Mouse (Mus musculus): Measurements from ENCODE around the gene Epo. TPM values are rescaled to one million over a fixed set of nuclear protein-coding genes. Genes with fewer than 3 reads are reported as not detected.

Epo gene
- polyA plus RNA-seq, 1 experiment from 2014 or later, result not detected

DNA sequence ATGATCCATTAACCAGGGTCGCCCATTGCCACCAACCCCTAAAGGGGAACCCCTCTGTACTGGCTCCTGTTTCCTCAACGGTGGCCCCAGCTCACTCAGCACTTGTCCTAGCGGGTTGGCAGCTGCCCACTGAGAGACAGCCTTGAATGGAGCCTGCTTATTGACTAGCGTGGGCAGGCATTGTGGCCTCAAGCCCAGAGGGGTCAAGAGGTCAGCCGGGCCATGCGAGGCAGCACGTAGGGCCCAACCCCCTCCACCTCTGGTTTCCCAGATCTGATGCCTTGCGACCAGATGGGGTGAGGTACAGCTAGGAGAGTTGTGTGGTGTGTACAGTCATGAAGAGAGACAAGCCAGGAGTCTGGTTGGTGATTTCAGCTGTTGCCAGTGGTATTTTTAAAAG is 51.1 kb downstream of the Epo start:
- no peak overlapping the region for H3K27ac ChIP-seq (ENCODE audit: low read length)
- WGBS, result 10% methylated on average over 8 of the region's 8 CpGs
- no peak overlapping the region for H3K4me3 ChIP-seq (ENCODE audit: low read depth, low read length)
- no peak overlapping the region for H3K9ac ChIP-seq (ENCODE audit: low read depth, low read length)
- no peak overlapping the region for H3K4me2 ChIP-seq (ENCODE audit: low read length)
- ATAC-seq, result no peak
- no peaks in the 10 kb centered on the region for H3K9me3 ChIP-seq (replicated peaks; ENCODE audit: control insufficient read depth, low read length, poor library complexity, severe bottlenecking)
- H3K27me3 ChIP-seq (ENCODE audit: control insufficient read depth, insufficient read depth, low read depth, low read length), result peaks cover 9% of the 10 kb centered on the region
- peaks cover 3% of the 10 kb centered on the region; the same call in 1 of the 2 replicates for H3K4me1 ChIP-seq (ENCODE audit: control insufficient read depth, insufficient read depth, low read length)
- no peaks in the 10 kb centered on the region for H3K36me3 ChIP-seq (ENCODE audit: control insufficient read depth, insufficient read depth, low read length)

DNA sequence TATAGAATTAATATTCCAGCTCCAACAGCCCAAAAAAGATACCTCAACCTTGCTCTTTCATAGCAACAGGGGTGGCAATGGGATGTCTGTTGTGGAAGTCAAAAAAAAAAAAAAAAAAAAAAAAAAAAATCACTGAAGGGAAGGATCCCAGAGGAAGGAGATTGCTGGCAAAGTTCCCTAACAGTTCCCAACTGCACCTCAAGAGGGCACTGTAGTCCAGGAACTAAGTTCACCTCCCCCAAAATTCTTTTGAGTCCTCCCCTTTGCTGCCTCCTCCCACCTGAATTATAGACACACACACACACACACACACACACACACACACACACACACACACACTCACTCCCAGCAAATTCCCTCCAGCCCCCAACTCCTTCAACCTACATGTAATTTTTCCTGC is 51.9 kb downstream of the Epo start:
- H3K4me3 ChIP-seq (ENCODE audit: low read depth, low read length), result no peak overlapping the region

DNA sequence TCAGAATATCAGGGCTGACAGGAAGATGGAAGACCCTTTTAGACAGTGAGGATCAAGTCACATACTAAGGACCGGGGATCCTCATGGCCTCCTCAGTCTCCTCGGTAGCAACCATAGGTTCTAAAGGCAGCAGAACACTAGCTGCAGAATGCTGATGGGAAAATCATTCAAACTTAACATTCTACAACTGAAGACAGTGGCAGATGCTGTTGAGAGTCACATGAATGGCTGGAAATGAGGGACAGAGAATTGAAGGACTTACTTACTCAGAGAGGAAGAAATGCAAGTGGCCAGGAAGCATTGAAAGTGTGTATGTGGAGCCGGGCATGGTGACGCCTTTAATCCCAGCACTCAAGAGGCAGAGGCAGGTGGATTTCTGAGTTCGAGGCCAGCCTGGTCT is 56.1 kb downstream of the Epo start, which contains the start of gene Zan:
Gene Zan, minus strand, starts transcription at position 101 of the 400 bp plus-strand sequence.
- H3K4me3 ChIP-seq (ENCODE audit: low read depth, low read length), result no peak within 1 kb of the TSS
- no peaks in the 10 kb centered on the region for H3K9me3 ChIP-seq (replicated peaks; ENCODE audit: control insufficient read depth, low read length, poor library complexity, severe bottlenecking)
- no peak within 1 kb of the TSS for H3K4me2 ChIP-seq (ENCODE audit: low read length)
- no peaks in the 10 kb centered on the region for H3K27me3 ChIP-seq (ENCODE audit: control insufficient read depth, insufficient read depth, low read depth, low read length)
- WGBS, result 84% methylated on average over 5 of the region's 5 CpGs
- no peak for ATAC-seq
- H3K36me3 ChIP-seq (ENCODE audit: control insufficient read depth, insufficient read depth, low read length), result no peaks in the 10 kb centered on the region
- H3K9ac ChIP-seq (ENCODE audit: low read depth, low read length), result no peak within 1 kb of the TSS
- no peaks in the 10 kb centered on the region for H3K4me1 ChIP-seq (ENCODE audit: control insufficient read depth, insufficient read depth, low read length)
- H3K27ac ChIP-seq (ENCODE audit: low read length), result no peak within 1 kb of the TSS

More for the DNA sequence above, 51.9 kb downstream of the Epo start:
- H3K27ac ChIP-seq (ENCODE audit: low read length), result no peak overlapping the region
- no peaks in the 10 kb centered on the region for H3K36me3 ChIP-seq (ENCODE audit: control insufficient read depth, insufficient read depth, low read length)
- no peak overlapping the region for H3K4me2 ChIP-seq (ENCODE audit: low read length)
- no peaks in the 10 kb centered on the region for H3K9me3 ChIP-seq (replicated peaks; ENCODE audit: control insufficient read depth, low read length, poor library complexity, severe bottlenecking)
- no peak overlapping the region for H3K9ac ChIP-seq (ENCODE audit: low read depth, low read length)
- H3K4me1 ChIP-seq (ENCODE audit: control insufficient read depth, insufficient read depth, low read length), result peaks cover 3% of the 10 kb centered on the region; the same call in 1 of the 2 replicates
- ATAC-seq, result no peak
- H3K27me3 ChIP-seq (ENCODE audit: control insufficient read depth, insufficient read depth, low read depth, low read length), result peaks cover 9% of the 10 kb centered on the region

DNA sequence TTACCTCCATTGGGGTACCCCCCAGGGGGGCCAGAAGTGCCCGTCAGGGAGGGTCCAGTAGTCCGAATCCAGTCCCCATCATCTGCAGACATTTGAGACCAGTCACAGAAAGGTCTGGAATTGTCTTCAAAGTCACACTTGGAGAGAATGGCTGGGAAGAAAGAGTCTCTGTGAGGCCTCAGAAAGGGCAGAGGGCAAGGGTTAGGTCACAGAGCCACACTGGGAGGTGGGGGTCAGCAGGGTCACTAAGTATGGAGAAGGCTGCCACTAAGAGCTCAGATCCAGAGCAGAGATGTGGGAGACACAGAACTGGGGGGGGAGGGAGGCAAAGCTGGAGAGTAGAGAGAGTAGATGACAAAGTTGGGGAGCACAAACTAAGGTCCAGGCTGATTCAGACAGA is 58.7 kb downstream of the Epo start:
- 21% methylated on average over 2 of the region's 2 CpGs for WGBS
- Histone ChIP-seq H3K4me2 (ENCODE audit: low read length) (no peak overlapping the region), H3K36me3 (ENCODE audit: control insufficient read depth, insufficient read depth, low read length) (no peaks in the 10 kb centered on the region), H3K27me3 (ENCODE audit: control insufficient read depth, insufficient read depth, low read depth, low read length) (no peaks in the 10 kb centered on the region), H3K4me1 (ENCODE audit: control insufficient read depth, insufficient read depth, low read length) (no peaks in the 10 kb centered on the region), H3K4me3 (ENCODE audit: low read depth, low read length) (no peak overlapping the region), H3K9ac (ENCODE audit: low read depth, low read length) (no peak overlapping the region), H3K27ac (ENCODE audit: low read length) (no peak overlapping the region), H3K9me3 (replicated peaks; ENCODE audit: control insufficient read depth, low read length, poor library complexity, severe bottlenecking) (no peaks in the 10 kb centered on the region)
- ATAC-seq, result no peak

DNA sequence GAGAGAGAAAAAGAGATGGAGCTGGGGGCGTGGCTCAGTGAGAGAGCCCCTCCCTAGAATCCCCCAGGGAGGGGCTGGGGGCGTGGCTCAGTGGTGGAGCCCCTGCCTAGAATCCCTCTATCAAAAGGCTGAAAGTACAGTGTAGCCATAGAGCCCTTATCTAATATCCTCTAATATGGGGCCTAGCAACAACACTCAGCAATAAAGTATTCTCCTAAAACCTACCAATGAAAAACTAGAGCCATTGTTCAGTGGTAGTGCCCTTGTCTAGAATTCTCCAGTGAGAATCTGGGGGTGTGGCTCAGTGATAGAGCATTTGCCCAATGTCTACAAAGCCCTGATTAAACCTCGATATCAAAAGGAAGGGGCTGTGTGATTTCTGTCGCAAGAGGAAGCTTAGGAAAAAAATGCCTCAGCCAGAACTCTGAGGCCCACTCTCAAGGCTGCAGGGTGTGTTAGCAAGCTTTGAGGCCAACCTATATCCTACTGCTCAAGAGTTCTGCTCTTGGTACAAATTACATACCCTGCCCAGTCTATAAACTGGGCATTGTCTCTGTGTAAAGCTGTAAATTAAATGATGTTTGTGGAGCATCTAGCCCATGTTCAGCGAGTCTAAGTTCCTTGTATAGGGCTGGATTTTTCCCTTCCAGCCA is 60.7 kb downstream of the Epo start:
- ATAC-seq, result no peak
- WGBS, result 71% methylated on average over 5 of the region's 5 CpGs
- no peaks in the 10 kb centered on the region for H3K9me3 ChIP-seq (replicated peaks; ENCODE audit: control insufficient read depth, low read length, poor library complexity, severe bottlenecking)

DNA sequence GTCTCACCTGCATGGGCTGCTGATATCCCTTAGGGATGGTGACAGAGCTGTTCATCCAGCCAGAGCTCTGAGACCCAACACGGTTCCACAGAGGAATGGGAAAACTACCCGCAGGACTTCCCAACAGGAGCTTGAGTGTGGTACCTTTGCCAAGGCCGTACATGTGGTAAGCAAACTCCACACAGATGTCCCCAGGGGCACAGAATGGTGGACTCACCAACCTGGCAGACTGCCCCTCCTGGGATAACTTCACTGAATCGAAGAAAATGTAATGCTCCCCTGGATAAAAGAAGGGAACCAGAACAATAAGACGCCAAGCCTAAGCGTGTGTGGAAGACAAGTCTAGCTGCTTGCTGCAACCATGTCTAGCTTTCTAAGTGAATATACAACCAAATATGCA is 66.1 kb downstream of the Epo start:
- no peak overlapping the region for H3K4me2 ChIP-seq (ENCODE audit: low read length)
- H3K9ac ChIP-seq (ENCODE audit: low read depth, low read length), result no peak overlapping the region
- H3K36me3 ChIP-seq (ENCODE audit: control insufficient read depth, insufficient read depth, low read length), result no peaks in the 10 kb centered on the region
- no peaks in the 10 kb centered on the region for H3K27me3 ChIP-seq (ENCODE audit: control insufficient read depth, insufficient read depth, low read depth, low read length)
- WGBS, result 94% methylated on average over 6 of the region's 6 CpGs
- H3K9me3 ChIP-seq (replicated peaks; ENCODE audit: control insufficient read depth, low read length, poor library complexity, severe bottlenecking), result no peaks in the 10 kb centered on the region
- no peak for ATAC-seq
- no peak overlapping the region for H3K27ac ChIP-seq (ENCODE audit: low read length)
- H3K4me3 ChIP-seq (ENCODE audit: low read depth, low read length), result no peak overlapping the region
- no peaks in the 10 kb centered on the region for H3K4me1 ChIP-seq (ENCODE audit: control insufficient read depth, insufficient read depth, low read length)

More for the DNA sequence above, 60.7 kb downstream of the Epo start:
- Histone ChIP-seq H3K4me1 (ENCODE audit: control insufficient read depth, insufficient read depth, low read length) (no peaks in the 10 kb centered on the region), H3K27ac (ENCODE audit: low read length) (no peak overlapping the region), H3K4me2 (ENCODE audit: low read length) (no peak overlapping the region), H3K4me3 (ENCODE audit: low read depth, low read length) (no peak overlapping the region), H3K27me3 (ENCODE audit: control insufficient read depth, insufficient read depth, low read depth, low read length) (no peaks in the 10 kb centered on the region), H3K9ac (ENCODE audit: low read depth, low read length) (no peak overlapping the region), H3K36me3 (ENCODE audit: control insufficient read depth, insufficient read depth, low read length) (no peaks in the 10 kb centered on the region)

DNA sequence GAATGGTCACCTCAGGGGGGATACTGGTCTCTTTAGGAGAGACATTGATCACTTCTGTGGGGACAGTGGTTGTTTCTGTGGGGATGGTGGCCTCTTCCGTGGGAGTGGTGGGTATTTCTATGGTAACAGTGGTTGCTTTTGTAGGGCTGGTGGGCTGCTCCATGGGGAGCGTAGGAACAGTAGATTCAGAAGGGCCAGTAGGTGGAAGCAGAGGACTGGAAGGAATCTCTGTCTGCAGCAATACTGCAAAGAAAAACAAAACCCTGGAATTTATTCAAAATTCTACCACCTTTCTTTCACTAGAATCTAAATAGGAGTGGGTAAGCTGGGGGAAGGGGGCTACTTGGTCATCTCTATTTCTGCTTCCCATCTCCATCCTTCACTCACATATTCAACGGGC is 68.0 kb downstream of the Epo start:
- Histone ChIP-seq H3K4me2 (ENCODE audit: low read length) (no peak overlapping the region), H3K9me3 (replicated peaks; ENCODE audit: control insufficient read depth, low read length, poor library complexity, severe bottlenecking) (no peaks in the 10 kb centered on the region), H3K27ac (ENCODE audit: low read length) (no peak overlapping the region), H3K9ac (ENCODE audit: low read depth, low read length) (no peak overlapping the region), H3K36me3 (ENCODE audit: control insufficient read depth, insufficient read depth, low read length) (no peaks in the 10 kb centered on the region), H3K4me1 (ENCODE audit: control insufficient read depth, insufficient read depth, low read length) (no peaks in the 10 kb centered on the region), H3K4me3 (ENCODE audit: low read depth, low read length) (no peak overlapping the region), H3K27me3 (ENCODE audit: control insufficient read depth, insufficient read depth, low read depth, low read length) (no peaks in the 10 kb centered on the region)
- WGBS, result 50% methylated on average over 3 of the region's 3 CpGs
- no peak for ATAC-seq

DNA sequence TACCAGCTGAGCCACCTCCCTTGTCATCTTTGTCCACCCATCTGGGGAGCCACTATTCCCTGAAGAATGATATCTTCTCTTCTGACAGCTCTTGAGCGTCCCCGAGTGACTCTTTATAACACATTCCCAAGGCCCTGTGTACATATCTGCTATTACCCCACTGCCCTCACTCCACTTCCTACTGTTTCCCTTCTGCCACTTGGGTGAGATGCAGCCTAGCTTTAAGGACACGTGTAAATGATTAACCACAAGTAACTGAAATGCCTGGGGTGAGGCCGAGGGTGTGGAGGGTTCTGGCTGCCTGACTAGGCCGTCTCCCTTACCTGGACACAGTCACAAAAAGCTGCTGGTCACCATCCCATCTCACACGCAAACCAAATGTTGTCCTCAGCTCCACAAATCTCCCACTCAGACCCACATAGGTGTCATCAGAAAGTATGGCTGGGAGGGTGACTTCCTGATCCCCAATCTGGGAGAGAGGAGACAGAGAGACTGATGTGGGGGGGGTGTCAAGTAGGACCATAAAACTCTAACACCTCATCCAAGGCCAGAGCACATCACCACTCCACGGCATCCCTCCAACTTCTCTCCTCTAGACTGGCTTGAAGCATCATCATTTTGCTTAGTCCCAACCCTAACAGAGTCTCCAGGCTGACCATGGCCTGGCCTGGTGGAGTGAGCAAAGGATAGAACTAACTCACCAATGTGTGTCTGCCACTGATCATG is 77.0 kb downstream of the Epo start:
- Histone ChIP-seq H3K4me3 (ENCODE audit: low read depth, low read length) (no peak overlapping the region), H3K4me2 (ENCODE audit: low read length) (no peak overlapping the region), H3K9ac (ENCODE audit: low read depth, low read length) (no peak overlapping the region), H3K4me1 (ENCODE audit: control insufficient read depth, insufficient read depth, low read length) (no peaks in the 10 kb centered on the region), H3K36me3 (ENCODE audit: control insufficient read depth, insufficient read depth, low read length) (no peaks in the 10 kb centered on the region), H3K27ac (ENCODE audit: low read length) (no peak overlapping the region), H3K9me3 (replicated peaks; ENCODE audit: control insufficient read depth, low read length, poor library complexity, severe bottlenecking) (no peaks in the 10 kb centered on the region), H3K27me3 (ENCODE audit: control insufficient read depth, insufficient read depth, low read depth, low read length) (no peaks in the 10 kb centered on the region)
- ATAC-seq, result no peak
- 71% methylated on average over 7 of the region's 7 CpGs for WGBS

DNA sequence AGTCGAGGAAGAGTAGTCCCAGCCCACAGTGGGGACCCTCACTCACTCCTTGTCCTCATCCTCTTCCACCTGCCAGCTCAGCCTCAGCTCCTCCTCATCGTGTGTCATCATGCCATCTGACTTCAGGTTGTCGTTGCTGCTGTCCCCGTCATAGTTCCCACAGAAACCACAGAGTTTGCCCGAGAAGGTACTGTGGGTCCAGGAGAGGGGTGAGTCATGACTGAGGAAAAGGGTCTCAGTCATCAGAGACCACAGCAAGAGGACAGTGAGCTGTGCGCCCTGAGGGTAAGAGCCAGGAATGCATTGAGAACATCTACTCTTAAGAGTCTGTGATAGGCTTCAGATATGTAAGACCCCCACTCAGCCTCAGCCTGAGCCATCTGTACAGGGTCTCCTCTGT is 77.8 kb downstream of the Epo start:
- H3K36me3 ChIP-seq (ENCODE audit: control insufficient read depth, insufficient read depth, low read length), result no peaks in the 10 kb centered on the region
- no peak overlapping the region for H3K9ac ChIP-seq (ENCODE audit: low read depth, low read length)
- H3K4me2 ChIP-seq (ENCODE audit: low read length), result no peak overlapping the region
- H3K4me3 ChIP-seq (ENCODE audit: low read depth, low read length), result no peak overlapping the region
- H3K27ac ChIP-seq (ENCODE audit: low read length), result no peak overlapping the region
- no peaks in the 10 kb centered on the region for H3K4me1 ChIP-seq (ENCODE audit: control insufficient read depth, insufficient read depth, low read length)
- H3K9me3 ChIP-seq (replicated peaks; ENCODE audit: control insufficient read depth, low read length, poor library complexity, severe bottlenecking), result no peaks in the 10 kb centered on the region
- ATAC-seq, result no peak
- WGBS, result 86% methylated on average over 6 of the region's 6 CpGs
- no peaks in the 10 kb centered on the region for H3K27me3 ChIP-seq (ENCODE audit: control insufficient read depth, insufficient read depth, low read depth, low read length)

Data from midbrain, embryonic 16.5 days (tissue).